Mouse (Mus musculus) midbrain, embryonic 13.5 days (tissue): ENCODE measurements around the gene Alkbh2. TPM values are rescaled to one million over a fixed set of nuclear protein-coding genes. Genes with fewer than 3 reads are reported as not detected.

Experiments used
- ATAC-seq: fragments of 200-750 bp; cut with Nextera tagmentation; 2 replicates; pipeline ENCODE4 v1.8.0; 2017; ENCODE audit warnings: mild to moderate bottlenecking, moderate TSS enrichment, moderate library complexity
- H3K27ac ChIP-seq: fragments of 300-500 bp; sonication (generic); 2 replicates; pipeline ENCODE4 v1.5.1; 2015; ENCODE audit warnings: inconsistent platforms, mild to moderate bottlenecking, moderate library complexity
- H3K27me3 ChIP-seq: fragments of 300-500 bp; sonication (generic); 2 replicates; pipeline ENCODE4 v1.6.1; 2015; ENCODE audit warnings: mild to moderate bottlenecking, inconsistent platforms
- H3K36me3 ChIP-seq: fragments of 300-500 bp; sonication (generic); 2 replicates; pipeline ENCODE4 v1.6.1; 2015; ENCODE audit warnings: mild to moderate bottlenecking, inconsistent platforms
- H3K4me1 ChIP-seq: fragments of 300-500 bp; sonication (generic); replicated peaks from 2 replicates; pipeline ENCODE4 v1.6.1; 2015; ENCODE audit warnings: inconsistent platforms
- H3K4me2 ChIP-seq: fragments of 300-500 bp; sonication (generic); replicated peaks from 2 replicates; pipeline ENCODE4 v1.6.1; 2015; ENCODE audit warnings: moderate library complexity, mild to moderate bottlenecking, inconsistent platforms
- H3K4me3 ChIP-seq: fragments of 300-500 bp; sonication (generic); replicated peaks from 2 replicates; pipeline ENCODE4 v1.5.1; 2015; ENCODE audit warnings: mild to moderate bottlenecking, inconsistent platforms
- H3K9ac ChIP-seq: fragments of 300-500 bp; sonication (generic); replicated peaks from 2 replicates; pipeline ENCODE4 v1.6.1; 2015; ENCODE audit warnings: mild to moderate bottlenecking, inconsistent platforms
- H3K9me3 ChIP-seq: fragments of 300-500 bp; sonication (generic); 2 replicates; pipeline ENCODE4 v1.6.1; 2016; ENCODE audit warnings: mild to moderate bottlenecking, inconsistent platforms
- WGBS: fragments of 180-500 bp; shearing (Covaris S2); methylation state at CpG from one replicate; pipeline ENCODE4 v1.1.7; 2015; 5-methylcytosine and 5-hydroxymethylcytosine counted together
- polyA plus RNA-seq: library from polyadenylated mRNA; unstranded; fragments of >200 nt; fragmentation: Nextera tagmentation; extraction: Ambion mirVana; gene quantifications from 2 replicates; pipeline ENCODE4 v1.2.1, GENCODE M21; 2015

Alkbh2 gene
- polyA plus RNA-seq, 1 experiment from 2014 or later, result 6.0 TPM

DNA sequence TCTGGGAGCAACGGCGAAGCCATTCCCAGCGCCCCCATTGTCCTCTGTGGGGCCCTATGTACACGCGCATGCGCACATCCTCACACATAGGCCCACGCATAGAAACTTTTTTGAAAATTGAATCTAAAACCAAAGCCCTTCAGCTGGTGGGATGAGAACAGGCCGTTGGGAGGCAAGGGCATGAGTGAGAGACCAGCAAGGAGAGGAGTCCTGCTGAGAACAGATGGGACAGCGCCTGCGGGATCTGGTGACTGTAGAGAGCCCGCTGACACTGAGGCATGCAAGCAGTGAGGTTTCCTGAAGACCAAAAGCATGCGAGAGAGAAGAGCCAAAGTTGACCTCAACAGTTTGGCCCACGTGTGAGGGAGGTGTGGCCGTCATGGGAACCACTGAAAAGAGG, 42.5 kb downstream of the Alkbh2 start:
- Histone ChIP-seq H3K9me3 (no peaks in the 10 kb centered on the region), H3K27ac (no peak overlapping the region), H3K4me1 (peaks cover 20% of the 10 kb centered on the region), H3K36me3 (no peaks in the 10 kb centered on the region; the same call in 1 of the 2 replicates), H3K4me3 (no peak overlapping the region), H3K4me2 (no peak overlapping the region), H3K27me3 (no peaks in the 10 kb centered on the region), H3K9ac (no peak overlapping the region)
- 80% methylated on average over 14 of the region's 14 CpGs for WGBS
- no peak for ATAC-seq

DNA sequence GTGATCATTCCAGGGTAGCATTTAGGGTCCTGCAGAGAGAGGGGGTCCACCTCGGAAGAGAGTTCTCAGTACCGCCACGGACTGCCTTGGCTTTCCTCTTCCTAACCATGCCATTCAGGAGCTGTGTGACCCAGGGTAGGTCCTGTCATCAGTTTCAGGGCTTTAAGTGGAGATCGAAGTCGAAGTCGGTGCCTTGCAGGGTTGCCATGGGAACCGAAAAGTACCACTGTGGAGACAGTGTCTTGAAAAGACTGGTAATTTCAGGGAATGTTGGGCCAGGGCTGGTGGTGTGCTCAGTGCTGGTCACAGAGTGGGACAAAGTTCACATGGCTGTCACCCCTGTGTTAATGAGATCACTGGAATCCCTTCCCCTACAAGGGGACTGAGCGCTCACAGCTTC, 51.0 kb downstream of the Alkbh2 start:
- H3K36me3 ChIP-seq, result peaks cover 13% of the 10 kb centered on the region
- no peak overlapping the region for H3K9ac ChIP-seq
- 38% methylated on average over 8 of the region's 8 CpGs for WGBS
- peaks cover 4% of the 10 kb centered on the region for H3K4me1 ChIP-seq
- H3K4me2 ChIP-seq, result no peak overlapping the region
- H3K4me3 ChIP-seq, result no peak overlapping the region
- H3K27me3 ChIP-seq, result no peaks in the 10 kb centered on the region
- 0 out of 2 replicates have a peak overlapping the region, but pooled peaks have one; percentile 9 for H3K27ac ChIP-seq
- ATAC-seq, result no peak
- no peaks in the 10 kb centered on the region for H3K9me3 ChIP-seq

Other genes with a start within 250 kb of the Alkbh2 start
- 214 and 215 TPM in 2 replicates for gene Coro1c, start 219.5 kb downstream of the Alkbh2 start, polyA plus RNA-seq
- gene Ssh1, start 134.3 kb downstream of the Alkbh2 start, polyA plus RNA-seq, result 14.3 and 17.2 TPM in 2 replicates
- gene Dao, start 124.5 kb downstream of the Alkbh2 start, polyA plus RNA-seq, result not detected in 2 replicates
- 16.7 and 19.0 TPM in 2 replicates for gene Usp30, start 62.8 kb downstream of the Alkbh2 start, polyA plus RNA-seq
- 79.3 and 82.7 TPM in 2 replicates for gene Svop, start 36.6 kb downstream of the Alkbh2 start, polyA plus RNA-seq
- 14.8 and 17.4 TPM in 2 replicates for gene Ung, start 2.2 kb upstream of the Alkbh2 start, polyA plus RNA-seq
- 2.4 and 2.9 TPM in 2 replicates for gene Acacb, start 18.3 kb upstream of the Alkbh2 start, polyA plus RNA-seq
- gene Foxn4, start 145.6 kb upstream of the Alkbh2 start, polyA plus RNA-seq, result 3.6 and 4.0 TPM in 2 replicates
- 0.58 and 0.93 TPM in 2 replicates for gene Myo1h, start 160.9 kb upstream of the Alkbh2 start, polyA plus RNA-seq